Mouse (Mus musculus): ENCODE measurements around the gene Bpifb6. TPM values are rescaled to one million over a fixed set of nuclear protein-coding genes. Genes with fewer than 3 reads are reported as not detected.

Bpifb6 gene
- polyA plus RNA-seq (2014; fragmentation: Nextera tagmentation; extraction: Ambion mirVana): not detected in 2 replicates

- Histone ChIP-seq H3K4me1 (ENCODE audit: control insufficient read depth, insufficient read depth, low read length) (no peaks in the 10 kb centered on the region), H3K4me3 (ENCODE audit: low read depth, low read length) (no peak within 1 kb of the TSS), H3K27me3 (replicated peaks; ENCODE audit: control insufficient read depth, insufficient read depth, low read length) (no peaks in the 10 kb centered on the region), H3K9ac (ENCODE audit: low read length) (no peak within 1 kb of the TSS), H3K36me3 (ENCODE audit: control insufficient read depth, insufficient read depth, low read length) (no peaks in the 10 kb centered on the region), H3K27ac (ENCODE audit: low read depth, low read length) (no peak within 1 kb of the TSS), H3K9me3 (replicated peaks; ENCODE audit: control insufficient read depth, low read length) (no peaks in the 10 kb centered on the region), H3K4me2 (ENCODE audit: low read length) (no peak within 1 kb of the TSS)
- DNase-seq (ENCODE audit: low spot score) (no peak), ATAC-seq (no peak)
- WGBS: 40% methylated on average over 4 of the region's 4 CpGs
These were observed at the start of gene Bpifb6 for GRCm38 (mm10) chr2:153900088-153900487. Gene Bpifb6 (plus strand): TSS chr2:153900388.

- Histone ChIP-seq H3K27me3 (replicated peaks; ENCODE audit: control insufficient read depth, insufficient read depth, low read length) (no peaks in the 10 kb centered on the region), H3K4me3 (ENCODE audit: low read depth, low read length) (no peak overlapping the region), H3K4me2 (ENCODE audit: low read length) (no peak overlapping the region), H3K36me3 (ENCODE audit: control insufficient read depth, insufficient read depth, low read length) (no peaks in the 10 kb centered on the region), H3K4me1 (ENCODE audit: control insufficient read depth, insufficient read depth, low read length) (no peaks in the 10 kb centered on the region), H3K9me3 (replicated peaks; ENCODE audit: control insufficient read depth, low read length) (no peaks in the 10 kb centered on the region), H3K9ac (ENCODE audit: low read length) (no peak overlapping the region), H3K27ac (ENCODE audit: low read depth, low read length) (no peak overlapping the region)
- DNase-seq (ENCODE audit: low spot score): peak; percentile 61
- WGBS: 56% methylated on average over 4 of the region's 4 CpGs
- ATAC-seq: no peak
These were observed 49.2 kb upstream of the Bpifb6 start for GRCm38 (mm10) chr2:153851030-153851360.

GRCm38 (mm10) chr2:153853544-153853943 lies 46.6 kb upstream of the Bpifb6 start:
- DNase-seq (ENCODE audit: low spot score): no peak
- Histone ChIP-seq H3K27me3 (replicated peaks; ENCODE audit: control insufficient read depth, insufficient read depth, low read length) (no peaks in the 10 kb centered on the region), H3K9ac (ENCODE audit: low read length) (no peak overlapping the region), H3K4me3 (ENCODE audit: low read depth, low read length) (no peak overlapping the region), H3K36me3 (ENCODE audit: control insufficient read depth, insufficient read depth, low read length) (no peaks in the 10 kb centered on the region), H3K9me3 (replicated peaks; ENCODE audit: control insufficient read depth, low read length) (no peaks in the 10 kb centered on the region), H3K27ac (ENCODE audit: low read depth, low read length) (no peak overlapping the region), H3K4me2 (ENCODE audit: low read length) (no peak overlapping the region), H3K4me1 (ENCODE audit: control insufficient read depth, insufficient read depth, low read length) (no peaks in the 10 kb centered on the region)
- WGBS: 6% methylated on average over 5 of the region's 5 CpGs
- ATAC-seq: no peak

GRCm38 (mm10) chr2:153859581-153859980 lies 40.6 kb upstream of the Bpifb6 start:
- WGBS: 82% methylated on average over 2 of the region's 2 CpGs
- DNase-seq (ENCODE audit: low spot score) (no peak), ATAC-seq (no peak)
- Histone ChIP-seq H3K4me1 (ENCODE audit: control insufficient read depth, insufficient read depth, low read length) (no peaks in the 10 kb centered on the region), H3K27me3 (replicated peaks; ENCODE audit: control insufficient read depth, insufficient read depth, low read length) (no peaks in the 10 kb centered on the region), H3K27ac (ENCODE audit: low read depth, low read length) (no peak overlapping the region), H3K4me3 (ENCODE audit: low read depth, low read length) (no peak overlapping the region), H3K9me3 (replicated peaks; ENCODE audit: control insufficient read depth, low read length) (no peaks in the 10 kb centered on the region), H3K4me2 (ENCODE audit: low read length) (no peak overlapping the region), H3K36me3 (ENCODE audit: control insufficient read depth, insufficient read depth, low read length) (no peaks in the 10 kb centered on the region), H3K9ac (ENCODE audit: low read length) (no peak overlapping the region)

GRCm38 (mm10) chr2:153860315-153860714 lies 39.9 kb upstream of the Bpifb6 start:
- 92% methylated on average over 11 of the region's 11 CpGs for WGBS
- Histone ChIP-seq H3K4me2 (ENCODE audit: low read length) (no peak overlapping the region), H3K9ac (ENCODE audit: low read length) (no peak overlapping the region), H3K9me3 (replicated peaks; ENCODE audit: control insufficient read depth, low read length) (no peaks in the 10 kb centered on the region), H3K4me1 (ENCODE audit: control insufficient read depth, insufficient read depth, low read length) (no peaks in the 10 kb centered on the region), H3K4me3 (ENCODE audit: low read depth, low read length) (no peak overlapping the region), H3K27me3 (replicated peaks; ENCODE audit: control insufficient read depth, insufficient read depth, low read length) (no peaks in the 10 kb centered on the region), H3K27ac (ENCODE audit: low read depth, low read length) (no peak overlapping the region), H3K36me3 (ENCODE audit: control insufficient read depth, insufficient read depth, low read length) (no peaks in the 10 kb centered on the region)
- DNase-seq (ENCODE audit: low spot score) (no peak), ATAC-seq (no peak)

GRCm38 (mm10) chr2:153860715-153861114 lies 39.5 kb upstream of the Bpifb6 start:
- Histone ChIP-seq H3K4me3 (ENCODE audit: low read depth, low read length) (no peak overlapping the region), H3K36me3 (ENCODE audit: control insufficient read depth, insufficient read depth, low read length) (no peaks in the 10 kb centered on the region), H3K4me1 (ENCODE audit: control insufficient read depth, insufficient read depth, low read length) (no peaks in the 10 kb centered on the region), H3K9me3 (replicated peaks; ENCODE audit: control insufficient read depth, low read length) (no peaks in the 10 kb centered on the region), H3K27ac (ENCODE audit: low read depth, low read length) (no peak overlapping the region), H3K4me2 (ENCODE audit: low read length) (no peak overlapping the region), H3K9ac (ENCODE audit: low read length) (no peak overlapping the region), H3K27me3 (replicated peaks; ENCODE audit: control insufficient read depth, insufficient read depth, low read length) (no peaks in the 10 kb centered on the region)
- no peak for ATAC-seq
- DNase-seq (ENCODE audit: low spot score): no peak
- WGBS: 73% methylated on average over 3 of the region's 3 CpGs

- Histone ChIP-seq H3K27me3 (replicated peaks; ENCODE audit: control insufficient read depth, insufficient read depth, low read length) (no peaks in the 10 kb centered on the region), H3K36me3 (ENCODE audit: control insufficient read depth, insufficient read depth, low read length) (no peaks in the 10 kb centered on the region), H3K4me1 (ENCODE audit: control insufficient read depth, insufficient read depth, low read length) (no peaks in the 10 kb centered on the region), H3K4me2 (ENCODE audit: low read length) (no peak overlapping the region), H3K9me3 (replicated peaks; ENCODE audit: control insufficient read depth, low read length) (no peaks in the 10 kb centered on the region), H3K4me3 (ENCODE audit: low read depth, low read length) (no peak overlapping the region), H3K9ac (ENCODE audit: low read length) (no peak overlapping the region), H3K27ac (ENCODE audit: low read depth, low read length) (no peak overlapping the region)
- DNase-seq (ENCODE audit: low spot score) (no peak), ATAC-seq (no peak)
- WGBS: 78% methylated on average over 3 of the region's 3 CpGs
These were observed 38.2 kb upstream of the Bpifb6 start for GRCm38 (mm10) chr2:153861960-153862359.

- no peak within 1 kb of the TSS for H3K9ac ChIP-seq (ENCODE audit: low read length)
- no peaks in the 10 kb centered on the region for H3K27me3 ChIP-seq (replicated peaks; ENCODE audit: control insufficient read depth, insufficient read depth, low read length)
- H3K4me1 ChIP-seq (ENCODE audit: control insufficient read depth, insufficient read depth, low read length): no peaks in the 10 kb centered on the region
- no peak within 1 kb of the TSS for H3K4me3 ChIP-seq (ENCODE audit: low read depth, low read length)
- H3K36me3 ChIP-seq (ENCODE audit: control insufficient read depth, insufficient read depth, low read length): no peaks in the 10 kb centered on the region
- H3K4me2 ChIP-seq (ENCODE audit: low read length): no peak within 1 kb of the TSS
- WGBS: 93% methylated on average over 4 of the region's 4 CpGs
- DNase-seq (ENCODE audit: low spot score): no peak
- no peak within 1 kb of the TSS for H3K27ac ChIP-seq (ENCODE audit: low read depth, low read length)
- no peaks in the 10 kb centered on the region for H3K9me3 ChIP-seq (replicated peaks; ENCODE audit: control insufficient read depth, low read length)
- ATAC-seq: no peak
These were observed 29.2 kb upstream of the Bpifb6 start, which contains the start of gene Sun5 for GRCm38 (mm10) chr2:153870984-153871383. Gene Sun5 (minus strand): TSS chr2:153871084.

- Histone ChIP-seq H3K9me3 (replicated peaks; ENCODE audit: control insufficient read depth, low read length) (no peaks in the 10 kb centered on the region), H3K4me1 (ENCODE audit: control insufficient read depth, insufficient read depth, low read length) (no peaks in the 10 kb centered on the region), H3K36me3 (ENCODE audit: control insufficient read depth, insufficient read depth, low read length) (no peaks in the 10 kb centered on the region), H3K4me2 (ENCODE audit: low read length) (no peak within 1 kb of the TSS), H3K4me3 (ENCODE audit: low read depth, low read length) (no peak within 1 kb of the TSS), H3K27ac (ENCODE audit: low read depth, low read length) (no peak within 1 kb of the TSS), H3K9ac (ENCODE audit: low read length) (no peak within 1 kb of the TSS), H3K27me3 (replicated peaks; ENCODE audit: control insufficient read depth, insufficient read depth, low read length) (no peaks in the 10 kb centered on the region)
- 78% methylated on average over 9 of the region's 9 CpGs for WGBS
- ATAC-seq: no peak
- DNase-seq (ENCODE audit: low spot score): no peak
These were observed 25.4 kb upstream of the Bpifb6 start, which contains the start of gene Bpifb2 for GRCm38 (mm10) chr2:153874745-153875144. Gene Bpifb2 (plus strand): TSS chr2:153875045.
